Mouse (Mus musculus) brain, embryonic 14.5 days (tissue): Measurements from ENCODE around the gene Fbxw20.

Experiments
- CTCF ChIP-seq: fragments of 200-500 bp; IDR thresholded peaks from 2 replicates; pipeline ENCODE4 v1.5.1; 2012; ENCODE audit warnings: inconsistent platforms, mild to moderate bottlenecking, moderate library complexity, borderline replicate concordance; ENCODE audit not compliant: insufficient read depth, insufficient read length; ENCODE audit errors: extremely low read depth
- POLR2A ChIP-seq: fragments of 200-500 bp; IDR thresholded peaks from 2 replicates; pipeline ENCODE4 v1.6.1; 2012; ENCODE audit warnings: mild to moderate bottlenecking, inconsistent platforms, borderline replicate concordance; ENCODE audit not compliant: poor library complexity, insufficient read depth, insufficient read length, severe bottlenecking; ENCODE audit errors: extremely low read depth

DNA sequence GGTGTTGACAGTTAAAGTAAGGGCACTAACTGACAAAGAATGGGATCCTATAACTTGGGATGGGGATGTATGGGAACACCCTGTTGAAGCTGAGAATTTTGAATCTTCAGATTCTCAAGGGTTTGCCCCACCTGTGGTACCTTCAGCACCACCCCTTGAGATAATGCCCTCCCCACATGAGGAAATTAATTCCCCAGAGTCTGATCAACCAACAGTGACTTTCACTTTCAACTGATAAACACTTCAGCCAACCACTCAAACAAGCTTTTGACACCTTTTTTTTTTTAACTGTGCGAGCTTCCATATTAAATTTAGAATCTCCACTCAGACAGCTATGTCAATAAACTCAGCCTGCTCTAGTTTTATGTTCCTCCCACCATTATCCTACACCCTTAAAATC is 35.2 kb downstream of the Fbxw20 start:
- TF ChIP-seq POLR2A: no peak
- TF ChIP-seq CTCF: no peak
